Mouse (Mus musculus): ENCODE results near the gene Tph2.
A peak's percentile ranks its signal among the peaks of the same experiment; 100 is the strongest.
"Not testable (repeated sequence)": the region's sequence is repeated elsewhere in the genome, so short reads cannot be mapped to it uniquely, and the experiment has no call there.

Gene Tph2

DNA sequence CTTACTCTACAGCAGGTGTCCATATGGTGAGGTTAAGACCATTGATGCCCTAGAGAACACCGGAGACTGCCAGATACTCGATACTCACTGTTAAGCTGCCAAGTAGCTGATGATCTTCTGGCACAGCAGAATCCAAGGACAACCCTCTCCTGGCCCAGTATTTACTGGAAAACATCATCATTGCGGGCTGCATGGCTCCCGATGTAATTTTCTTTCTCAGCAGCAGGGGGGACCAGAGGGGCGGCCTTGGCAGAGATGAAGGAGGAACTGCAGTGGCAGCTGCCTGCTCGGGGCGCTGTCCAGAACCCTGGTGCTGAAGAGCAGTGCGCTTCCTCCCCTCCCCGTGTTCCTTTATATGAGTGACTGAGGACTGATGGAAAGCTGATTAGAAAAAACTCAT is at the start of gene Tph2:
Gene Tph2, minus strand, starts transcription at position 326 of the 400 bp plus-strand sequence.
- peak; percentile 34 to 55 for DNase-seq (ENCODE audit: low spot score in 2 of 2)

DNA sequence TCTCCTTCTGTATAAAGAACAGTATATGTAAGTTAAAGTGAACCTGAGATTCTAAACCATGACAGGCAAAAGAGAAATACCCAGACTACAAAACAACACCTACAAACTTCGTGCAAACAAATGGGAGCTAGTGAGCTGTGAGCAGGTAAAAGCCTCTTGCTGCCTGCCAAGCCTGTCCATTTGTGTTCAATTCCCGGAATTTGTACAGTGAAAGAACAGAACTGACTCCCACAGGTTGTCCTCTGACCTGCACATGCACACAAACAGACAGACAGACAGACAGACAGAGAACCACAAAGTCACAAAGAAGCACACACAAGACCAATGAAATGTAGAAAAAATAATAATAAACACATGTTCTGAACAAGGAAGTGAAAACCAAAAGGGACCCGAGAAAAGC is 49.0 kb upstream of the Tph2 start:
- DNase-seq (ENCODE audit: low spot score in 2 of 2), result no peak

DNA sequence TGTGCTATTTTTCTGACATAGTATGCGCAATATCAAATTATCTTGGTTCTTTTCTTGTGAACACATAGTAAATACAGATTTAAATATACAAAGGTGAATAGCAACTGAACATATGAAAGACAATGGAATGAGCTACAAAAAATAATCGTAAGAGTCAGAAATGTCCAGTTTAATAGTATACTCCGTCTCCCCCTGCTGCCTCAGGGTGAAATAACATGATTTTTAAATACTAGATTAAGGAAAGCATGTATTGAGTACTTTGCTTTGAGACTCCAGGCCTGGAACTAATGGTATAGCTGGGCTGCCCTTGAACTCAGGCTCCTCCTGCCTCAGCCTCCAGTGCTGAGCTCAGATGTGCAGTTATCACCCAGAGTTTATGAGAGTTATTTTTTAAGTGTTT is 47.7 kb upstream of the Tph2 start:
- no peak for DNase-seq (ENCODE audit: low spot score in 2 of 2)

DNA sequence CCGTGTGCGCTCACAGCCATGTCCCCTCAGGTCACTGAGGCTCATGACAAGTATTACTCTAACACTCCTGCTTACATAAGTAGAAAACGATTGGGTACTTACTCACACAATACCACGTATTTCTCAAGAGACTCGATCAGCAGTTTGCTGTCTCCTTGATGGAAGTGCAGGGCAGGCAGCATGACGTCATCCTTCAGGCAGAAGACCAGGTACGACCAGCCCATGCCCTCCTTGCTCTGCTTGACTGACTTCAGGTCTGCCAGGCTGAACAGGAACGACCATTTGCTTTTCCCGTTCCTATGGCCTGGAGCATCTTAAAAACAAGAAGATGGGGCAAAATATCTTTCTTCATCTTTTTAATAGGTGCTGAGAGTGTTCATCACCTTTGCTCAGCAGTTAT is 44.2 kb upstream of the Tph2 start:
- DNase-seq (ENCODE audit: low spot score in 2 of 2), result no peak

DNA sequence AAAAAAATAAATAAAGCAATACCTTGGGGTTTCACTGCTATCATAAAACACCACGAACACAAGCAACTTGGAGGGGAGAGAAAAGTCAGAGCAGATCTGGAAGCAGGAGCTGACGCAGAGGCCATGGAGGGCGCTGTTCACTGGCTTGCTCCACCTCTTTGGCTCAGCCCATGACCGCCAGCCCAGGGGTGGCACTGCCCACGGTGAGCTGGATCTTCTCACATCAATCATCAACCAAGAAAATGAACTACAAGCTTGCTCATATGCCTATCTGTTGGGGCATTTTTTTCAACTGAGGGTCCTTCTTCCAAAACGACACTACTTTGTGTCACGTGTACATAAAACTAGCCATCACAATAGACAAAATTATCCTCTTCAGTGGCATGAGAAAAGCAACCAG is 41.8 kb upstream of the Tph2 start:
- no peak for DNase-seq (ENCODE audit: low spot score in 2 of 2)

DNA sequence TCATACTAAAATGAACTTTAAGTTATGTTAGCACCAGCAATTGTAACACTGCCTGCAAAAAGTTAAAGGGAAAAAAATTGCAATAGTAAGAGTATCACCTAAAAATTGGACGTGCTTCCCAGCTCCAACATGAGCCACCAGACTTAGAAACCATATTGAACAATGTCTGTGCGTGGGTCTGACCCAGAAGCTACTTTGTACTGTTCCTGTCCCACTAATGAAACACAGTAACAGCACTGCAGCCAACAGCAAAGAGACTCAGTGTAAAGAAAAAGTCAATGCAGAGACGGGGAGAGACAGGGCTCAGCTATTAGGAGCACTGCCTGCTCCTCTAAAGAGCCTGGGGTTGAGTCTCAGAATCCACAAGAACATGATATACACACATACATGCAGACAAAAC is 39.0 kb upstream of the Tph2 start:
- no peak for DNase-seq (ENCODE audit: low spot score in 2 of 2)

DNA sequence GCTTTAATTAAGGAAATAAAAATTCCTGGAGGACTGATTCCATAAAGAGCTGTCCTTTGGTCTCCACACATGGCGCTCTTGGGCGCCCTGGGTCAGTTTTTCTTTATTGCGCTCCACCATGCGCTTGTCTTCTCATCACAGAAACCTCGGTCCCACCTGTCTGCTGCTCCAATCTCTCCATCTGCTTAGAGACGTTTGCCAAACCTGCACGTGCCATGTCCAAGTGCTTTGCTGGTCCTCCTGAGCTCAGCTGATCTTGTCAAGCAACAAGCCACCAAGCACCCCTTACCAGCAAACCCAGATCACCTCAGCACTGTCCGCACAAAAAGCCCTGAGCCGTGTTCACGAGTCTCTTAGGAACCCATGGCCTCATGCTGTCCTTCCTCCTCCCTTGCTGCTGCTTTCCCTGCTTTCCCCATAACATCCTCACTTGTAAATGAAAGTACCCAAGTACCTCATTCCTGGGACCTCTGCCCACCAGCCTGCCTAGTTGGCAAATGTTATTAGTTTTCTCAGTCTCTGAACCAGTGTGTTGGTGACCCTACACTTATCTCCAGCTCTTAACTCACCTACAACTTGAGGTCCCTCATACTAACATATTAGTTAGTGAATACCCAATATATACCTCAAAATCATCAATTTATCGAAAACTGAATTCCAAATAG is 28.2 kb upstream of the Tph2 start:
- no peak for DNase-seq (ENCODE audit: low spot score in 2 of 2)

DNA sequence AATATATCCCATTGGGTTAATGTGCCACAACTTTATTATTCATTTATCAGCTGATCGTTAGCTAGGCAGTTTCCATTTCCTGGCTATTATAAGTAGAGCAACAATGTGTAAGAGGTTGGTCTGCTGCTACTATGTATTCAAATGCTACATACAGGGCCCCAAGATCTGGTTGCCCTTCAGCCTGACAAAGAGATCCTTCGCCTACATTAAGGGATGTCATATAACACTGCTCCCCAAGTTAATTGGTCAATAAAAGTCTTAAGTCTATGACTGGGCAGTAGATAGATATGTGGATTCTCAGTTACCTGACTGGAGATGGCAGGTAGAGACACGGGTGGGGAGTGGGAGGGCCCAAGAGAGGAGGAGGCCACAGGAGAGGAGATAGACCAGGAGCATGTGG is 21.0 kb upstream of the Tph2 start:
- DNase-seq (ENCODE audit: low spot score in 2 of 2), result no peak

DNA sequence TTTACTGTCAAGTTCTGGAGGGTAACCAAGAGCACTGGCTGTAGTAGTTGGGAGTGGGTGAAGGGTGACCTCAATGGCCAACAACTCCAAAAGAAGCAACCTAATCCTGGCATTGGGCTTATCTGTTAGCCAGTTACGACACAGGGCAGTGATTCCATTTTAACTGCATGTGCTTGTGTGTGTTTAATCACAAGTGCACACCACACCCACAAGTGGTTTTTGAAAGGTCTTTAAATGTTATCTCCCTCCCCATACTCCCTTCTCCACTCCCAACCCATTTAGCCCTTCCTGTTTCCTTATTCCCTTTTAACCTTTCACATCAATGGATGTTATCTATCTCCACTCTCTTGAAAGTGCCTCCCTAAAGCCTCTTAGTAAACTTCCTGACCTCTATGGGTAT is 20.5 kb upstream of the Tph2 start:
- DNase-seq (ENCODE audit: low spot score in 2 of 2), result no peak

DNA sequence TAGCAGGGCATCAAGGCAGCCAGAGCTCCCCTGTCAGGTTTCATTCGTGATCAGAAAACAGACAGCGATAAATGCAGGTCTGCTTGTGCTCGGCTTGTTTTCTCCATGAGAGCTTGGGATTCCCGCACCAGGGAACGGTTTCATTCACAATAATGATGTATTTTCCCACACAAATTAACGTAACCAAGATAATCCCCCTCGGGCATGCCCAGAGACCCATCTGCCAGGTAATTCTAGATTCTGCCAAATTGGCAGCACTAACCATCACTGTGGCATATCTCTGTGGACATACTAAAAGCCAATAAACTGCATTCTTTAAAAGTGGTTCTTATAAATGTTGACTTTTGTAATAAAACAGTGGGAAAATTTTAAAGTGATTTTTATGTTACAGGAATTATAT is 6.4 kb upstream of the Tph2 start:
- no peak for DNase-seq (ENCODE audit: low spot score in 2 of 2)

DNA sequence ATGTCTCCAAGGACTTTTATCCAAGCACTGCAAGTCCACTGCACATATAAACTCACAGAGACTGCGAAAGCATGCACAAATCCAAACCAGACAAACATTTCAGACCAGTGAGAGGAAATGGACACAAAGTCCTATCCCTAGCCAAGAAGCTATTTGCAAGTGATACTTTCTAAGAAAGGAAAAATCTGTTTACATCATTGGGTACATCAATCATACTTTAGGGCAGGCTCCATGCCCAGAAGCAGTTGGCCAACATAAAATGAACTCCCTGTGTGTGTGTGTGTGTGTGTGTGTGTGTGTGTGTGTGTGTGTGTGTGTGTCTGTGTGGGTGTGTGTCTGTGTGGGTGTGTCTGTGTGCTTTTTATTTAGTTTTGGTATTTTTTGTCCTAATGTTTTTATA is 2.6 kb upstream of the Tph2 start:
- no peak for DNase-seq (ENCODE audit: low spot score in 2 of 2)

DNA sequence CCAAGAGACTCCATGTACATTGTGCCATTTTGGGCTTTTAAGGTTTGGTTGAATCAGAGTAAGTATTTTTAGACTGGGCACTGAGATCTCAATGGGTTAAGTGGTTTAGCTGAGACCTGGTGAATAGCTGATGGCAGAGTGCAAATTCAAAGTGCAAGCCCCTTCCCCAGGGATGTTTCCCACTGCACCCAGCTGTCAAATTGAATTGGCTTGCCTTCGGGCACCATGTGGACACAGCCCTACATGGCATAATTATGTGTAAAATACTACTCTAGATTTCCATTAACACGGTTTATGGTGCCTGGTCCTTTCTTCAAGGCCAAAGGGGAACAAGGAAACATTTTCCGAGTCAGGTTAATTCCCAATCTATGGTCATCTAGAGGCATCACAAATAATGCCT is 3.8 kb downstream of the Tph2 start:
- no peak for DNase-seq (ENCODE audit: low spot score in 2 of 2)

DNA sequence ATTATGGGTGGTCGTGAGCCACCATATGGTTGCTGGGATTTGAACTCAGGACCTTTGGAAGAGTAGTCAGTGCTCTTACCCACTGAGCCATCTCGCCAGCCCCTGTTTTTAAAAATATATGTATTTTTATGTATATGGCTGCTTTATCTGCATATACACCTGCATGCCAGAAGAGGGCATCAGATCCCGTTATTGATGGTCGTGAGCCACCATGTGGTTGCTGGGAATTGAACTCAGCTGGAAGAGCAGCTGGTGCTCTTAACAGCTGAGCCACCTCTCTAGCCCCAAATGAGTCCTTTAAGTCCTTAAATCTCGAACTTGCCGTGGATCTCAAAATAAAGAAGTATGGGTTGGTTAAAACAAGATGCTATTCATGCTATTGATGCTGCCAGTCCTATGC is 6.8 kb downstream of the Tph2 start:
- DNase-seq (ENCODE audit: low spot score in 2 of 2), result not testable (repeated sequence)

DNA sequence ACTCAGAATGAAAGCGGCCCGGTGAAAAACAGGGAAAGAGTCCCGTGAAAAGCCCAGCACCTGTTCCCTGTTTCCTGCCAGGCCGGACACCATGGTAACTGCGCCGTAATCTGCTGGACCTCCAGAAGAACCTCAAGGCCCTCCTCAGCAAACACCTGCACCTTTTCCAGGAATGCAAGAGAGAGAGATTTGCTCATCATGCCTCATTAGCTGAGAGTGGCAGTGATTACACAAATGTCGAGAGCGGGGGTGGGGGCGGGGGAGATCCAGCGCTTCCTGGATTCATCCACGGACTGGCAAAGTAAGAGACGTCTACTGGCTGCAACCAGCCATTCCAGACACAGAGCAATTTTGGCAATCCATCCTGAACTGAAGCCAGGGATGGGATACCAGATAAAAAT is 9.2 kb downstream of the Tph2 start:
- DNase-seq (ENCODE audit: low spot score in 2 of 2), result no peak

DNA sequence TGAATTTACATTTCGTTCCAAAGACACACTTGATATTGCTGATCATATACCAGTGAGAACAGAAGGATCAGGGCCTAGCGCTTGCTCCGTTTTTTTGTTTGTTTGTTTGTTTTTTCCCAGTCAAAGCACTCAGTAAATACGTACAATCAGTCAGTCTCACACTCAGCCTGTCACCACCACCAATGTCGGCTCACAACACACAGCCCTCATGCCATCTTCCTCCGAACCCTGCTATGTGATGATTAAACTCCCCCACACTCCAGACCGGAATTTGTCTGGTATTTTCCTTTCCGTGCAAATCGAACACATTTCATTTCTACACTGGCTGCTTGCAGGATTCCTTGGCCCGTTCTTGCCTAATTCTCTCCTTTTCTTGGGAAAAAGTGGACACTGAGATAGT is 11.5 kb downstream of the Tph2 start:
- no peak for DNase-seq (ENCODE audit: low spot score in 2 of 2)

DNA sequence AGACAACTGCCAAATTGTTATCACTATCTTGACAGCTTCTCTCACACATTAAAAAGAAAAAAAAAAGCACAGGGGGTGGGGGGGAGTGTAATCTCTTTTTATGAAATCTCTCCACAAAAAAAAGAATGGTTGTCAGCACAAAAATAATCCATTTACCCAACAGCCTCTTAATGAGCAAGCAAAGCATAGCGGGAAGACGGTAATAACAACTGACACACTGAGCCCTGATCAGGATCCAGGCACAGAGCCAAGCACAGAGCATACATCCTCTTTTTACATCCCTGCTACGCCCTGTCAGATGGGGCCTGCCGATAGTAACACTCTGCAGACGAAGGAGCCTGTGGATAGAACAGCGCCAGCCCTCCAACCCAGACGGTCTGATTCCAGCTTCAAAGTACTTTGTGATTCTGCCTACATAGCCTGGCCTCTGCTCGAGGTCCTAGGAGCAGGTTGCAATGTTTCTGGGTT is 13.4 kb downstream of the Tph2 start:
- peak; percentile 25 to 33 for DNase-seq (ENCODE audit: low spot score in 2 of 2)

DNA sequence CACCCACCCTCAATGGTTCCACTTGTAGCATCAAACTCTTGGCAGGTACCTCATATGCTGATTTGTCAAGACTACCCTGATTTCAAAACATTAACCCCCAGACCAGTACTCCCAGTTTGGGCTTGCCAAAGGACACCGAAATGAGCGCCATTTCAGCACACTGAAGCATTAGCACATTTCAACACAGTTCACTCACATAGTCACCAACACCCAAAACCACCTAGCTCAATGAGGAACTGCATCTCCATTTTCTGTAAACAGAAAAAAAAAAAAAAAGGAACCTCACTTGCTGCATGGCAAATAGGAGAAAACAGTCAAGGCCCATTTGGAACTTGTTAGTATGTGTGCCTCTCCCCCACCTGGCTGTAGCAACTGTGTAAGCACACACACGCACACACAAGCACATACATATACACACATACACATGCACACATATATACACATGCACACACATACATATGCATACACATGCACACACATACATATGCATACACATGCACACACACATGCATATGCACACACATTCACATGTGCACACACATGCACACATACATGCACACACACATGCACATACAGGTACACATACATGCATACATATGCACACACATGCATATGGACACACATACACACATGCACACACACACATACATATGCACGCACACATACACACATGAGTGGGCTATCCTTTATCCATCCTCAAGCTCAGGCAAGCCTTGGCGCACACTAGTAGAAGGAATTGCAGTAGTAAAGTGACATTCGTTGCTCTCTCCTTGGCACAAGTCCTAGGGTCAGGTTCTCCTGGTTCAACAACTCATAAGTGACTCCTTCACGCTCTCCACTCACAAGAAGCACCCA is 14.1 kb downstream of the Tph2 start:
- DNase-seq (ENCODE audit: low spot score in 2 of 2), result no peak

DNA sequence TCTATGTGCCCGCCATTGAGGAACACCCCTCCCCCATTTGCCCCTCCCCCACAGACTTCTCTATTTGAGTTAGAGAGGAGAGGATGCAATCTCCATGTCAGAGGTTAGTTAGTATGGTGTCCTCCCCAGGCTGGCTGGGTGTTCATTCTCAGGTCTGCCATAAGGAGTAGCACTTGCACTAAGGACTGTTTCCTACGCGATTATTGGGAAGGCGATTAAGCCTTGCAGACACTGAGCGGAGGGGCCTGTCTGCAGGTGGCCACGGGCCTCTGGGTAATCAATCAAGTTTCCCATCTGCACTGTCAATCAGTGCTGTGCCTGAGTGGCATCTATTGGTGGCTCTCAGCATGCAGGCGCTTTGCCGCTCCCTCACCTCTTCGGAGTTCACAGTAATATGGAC is 15.4 kb downstream of the Tph2 start:
- no peak for DNase-seq (ENCODE audit: low spot score in 2 of 2)

DNA sequence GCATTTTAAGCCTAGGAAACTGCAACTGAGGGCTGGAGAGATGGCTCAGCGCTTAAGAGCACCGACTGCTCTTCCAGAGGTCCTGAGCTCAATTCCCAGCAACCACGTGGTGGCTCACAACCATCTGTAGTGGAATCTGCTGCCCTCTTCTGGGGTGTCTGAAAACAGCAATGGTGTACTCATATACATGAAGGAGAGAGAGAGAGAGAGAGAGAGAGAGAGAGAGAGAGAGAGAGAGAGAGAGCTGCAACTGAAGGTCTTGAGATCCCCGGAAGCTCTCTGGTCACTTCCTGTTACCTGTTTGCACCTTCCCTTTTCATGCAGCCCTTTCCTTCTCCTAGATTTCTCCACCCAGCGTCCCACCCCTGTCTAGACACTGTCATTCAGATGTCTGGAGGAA is 24.5 kb downstream of the Tph2 start:
- DNase-seq (ENCODE audit: low spot score in 2 of 2), result no peak

DNA sequence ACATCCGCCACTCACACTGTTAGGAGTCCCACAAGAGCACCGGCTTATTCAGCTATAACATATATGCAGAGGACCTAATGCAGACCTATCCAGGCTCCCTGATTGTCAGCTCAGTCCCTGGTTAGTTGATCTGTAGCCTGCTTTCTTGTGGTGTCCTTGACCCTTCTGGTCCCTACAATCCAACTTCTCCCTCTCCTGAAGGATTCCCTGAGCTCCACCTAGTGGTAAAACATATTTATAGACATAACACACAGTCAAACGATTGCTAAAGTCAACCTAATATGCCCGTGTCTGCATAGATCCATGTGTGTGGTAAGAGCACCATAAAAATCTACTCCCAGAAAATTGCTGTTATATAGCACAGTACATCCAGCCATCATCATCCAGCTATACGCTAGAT is 37.5 kb downstream of the Tph2 start:
- DNase-seq (ENCODE audit: low spot score in 2 of 2), result no peak

DNA sequence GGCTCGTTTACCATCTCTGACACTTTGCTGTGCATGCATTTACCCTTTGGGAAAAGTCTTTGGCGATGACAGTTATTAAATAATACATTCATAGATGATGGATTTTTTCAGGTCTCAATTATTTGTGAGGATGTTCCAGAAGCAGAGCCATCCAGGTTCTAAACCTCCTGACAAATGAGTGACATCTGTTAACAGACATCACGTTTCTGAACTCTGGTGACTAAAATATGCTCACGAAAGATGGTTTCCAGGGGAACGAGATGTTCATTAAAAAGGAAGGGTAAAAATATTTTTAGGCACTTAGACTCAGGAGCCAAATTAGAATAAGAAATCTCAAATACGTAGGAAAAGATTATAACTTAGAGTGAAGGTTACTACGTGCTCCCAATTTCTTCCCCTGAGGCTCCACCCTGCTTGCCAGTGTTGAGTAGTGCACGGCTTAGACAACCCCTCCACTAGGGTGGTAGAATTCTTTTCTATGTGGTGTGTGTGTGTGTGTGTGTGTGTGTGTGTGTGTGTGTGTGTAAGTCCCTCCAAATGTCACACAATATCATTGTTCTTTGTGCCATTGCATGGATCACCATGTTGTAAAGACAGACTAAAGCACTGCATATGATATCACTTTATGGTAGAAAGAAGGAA is 38.4 kb downstream of the Tph2 start:
- DNase-seq (ENCODE audit: low spot score in 2 of 2), result no peak

DNA sequence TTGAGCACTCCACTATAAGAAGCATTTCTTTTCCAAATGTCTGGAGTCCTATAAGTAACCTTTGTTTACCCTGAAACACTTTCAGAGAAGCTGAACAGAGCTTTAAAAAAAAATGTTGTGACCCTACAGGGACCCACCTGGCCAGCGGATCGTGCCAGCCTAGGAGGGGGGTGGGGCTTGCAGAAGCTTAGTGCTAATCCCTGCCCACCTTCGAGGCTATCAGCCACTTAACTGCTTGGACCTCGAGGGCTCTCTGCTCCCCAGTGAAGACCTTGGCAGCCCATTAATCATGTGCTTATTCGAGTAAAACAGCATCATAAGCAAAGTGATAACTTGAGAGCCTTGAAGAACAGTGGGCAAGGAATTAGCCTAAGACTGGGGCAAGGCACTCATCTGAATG is 40.3 kb downstream of the Tph2 start:
- DNase-seq (ENCODE audit: low spot score in 2 of 2), result no peak

DNA sequence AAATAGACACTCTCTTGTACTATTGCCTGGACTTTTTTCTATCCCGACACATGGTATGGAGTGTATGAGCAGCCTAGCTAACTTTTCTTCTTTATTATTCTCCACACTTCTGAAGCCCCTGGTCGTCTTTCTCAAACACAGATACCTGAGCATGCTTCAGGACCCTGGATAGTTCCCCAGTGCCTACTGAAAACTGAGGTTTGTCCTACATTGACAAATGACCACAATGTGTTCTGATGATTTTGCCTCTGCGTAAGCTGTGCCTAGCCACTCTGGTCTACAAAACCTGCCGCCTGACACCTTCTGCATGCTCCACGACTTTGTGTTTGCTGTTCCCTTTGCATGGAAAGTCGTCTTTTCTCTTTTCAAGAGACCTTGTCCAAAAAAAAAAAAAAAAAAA is 41.2 kb downstream of the Tph2 start:
- DNase-seq (ENCODE audit: low spot score in 2 of 2), result no peak

All from frontal cortex, postnatal 14 days (tissue).